Mouse (Mus musculus) ES-Bruce4 (cell line): Measurements from ENCODE around the gene Sox15. TPM values are rescaled to one million over a fixed set of nuclear protein-coding genes. Genes with fewer than 3 reads are reported as not detected.
"Not testable (repeated sequence)": the region's sequence is repeated elsewhere in the genome, so short reads cannot be mapped to it uniquely, and the experiment has no call there.

Experiments used
- H3K27ac ChIP-seq: 2 replicates; pipeline ENCODE4 v1.5.1; 2012; ENCODE audit warnings: low read length, inconsistent platforms; ENCODE audit not compliant: insufficient read depth
- H3K27me3 ChIP-seq: 2 replicates; pipeline ENCODE4 v1.6.1; 2012; ENCODE audit warnings: mild to moderate bottlenecking, low read length, inconsistent platforms; ENCODE audit not compliant: control insufficient read depth, poor library complexity, insufficient read depth, severe bottlenecking
- H3K36me3 ChIP-seq: 2 replicates; pipeline ENCODE4 v1.6.1; 2012; ENCODE audit warnings: inconsistent platforms, mild to moderate bottlenecking, low read length, moderate library complexity; ENCODE audit not compliant: control insufficient read depth, poor library complexity, insufficient read depth, severe bottlenecking
- H3K4me1 ChIP-seq: one replicate; pipeline ENCODE4 v1.8.1; 2011; ENCODE audit warnings: low read length; ENCODE audit not compliant: control insufficient read depth, insufficient read depth
- H3K4me3 ChIP-seq: 2 replicates; pipeline ENCODE4 v1.5.1; 2011; ENCODE audit warnings: low read depth, mild to moderate bottlenecking, low read length
- H3K9ac ChIP-seq: 2 replicates; pipeline ENCODE4 v1.6.1; 2012; ENCODE audit warnings: low read depth, mild to moderate bottlenecking, inconsistent platforms; ENCODE audit not compliant: poor library complexity, severe bottlenecking
- H3K9me3 ChIP-seq: replicated peaks from 2 replicates; pipeline ENCODE4 v1.6.1; 2012; ENCODE audit warnings: mild to moderate bottlenecking, low read length, inconsistent platforms; ENCODE audit not compliant: control insufficient read depth, poor library complexity, insufficient read depth, severe bottlenecking
- CTCF ChIP-seq: IDR thresholded peaks from one replicate; pipeline ENCODE4 v1.8.1; 2011; ENCODE audit warnings: low read depth, low read length
- EP300 ChIP-seq: IDR thresholded peaks from 2 replicates; pipeline ENCODE4 v1.6.1; 2011; ENCODE audit warnings: low read depth, low read length; ENCODE audit not compliant: insufficient read depth
- POLR2A ChIP-seq: IDR thresholded peaks from one replicate; pipeline ENCODE4 v1.8.1; 2011; ENCODE audit warnings: low read length; ENCODE audit not compliant: insufficient read depth
- polyA plus RNA-seq: library from polyadenylated mRNA; stranded (reverse); fragments of >200 nt; gene quantifications from 2 replicates; pipeline ENCODE4 v1.2.4, GENCODE M21; 2011; ENCODE audit warnings: low read depth; ENCODE audit not compliant: missing spikeins, insufficient read depth, insufficient read length

Sox15 gene
- polyA plus RNA-seq, 1 experiment = 45.2 TPM

- Histone ChIP-seq H3K36me3 (no peaks in the 10 kb centered on the region), H3K9me3 (no peaks in the 10 kb centered on the region), H3K27ac (no peak overlapping the region), H3K9ac (no peak overlapping the region), H3K4me3 (no peak overlapping the region), H3K4me1 (peaks cover 5% of the 10 kb centered on the region), H3K27me3 (no peaks in the 10 kb centered on the region)
- TF ChIP-seq POLR2A (no peak), CTCF (no peak), EP300 (no peak)
Measured at GRCm38 (mm10) chr11:69697396-69697795, 42.3 kb downstream of the Sox15 start.

- Histone ChIP-seq H3K36me3 (no peaks in the 10 kb centered on the region), H3K27me3 (no peaks in the 10 kb centered on the region), H3K27ac (no peak overlapping the region), H3K4me1 (peaks cover 6% of the 10 kb centered on the region), H3K9me3 (no peaks in the 10 kb centered on the region), H3K9ac (no peak overlapping the region), H3K4me3 (no peak overlapping the region)
- no peak for TF ChIP-seq POLR2A
- peak; percentile 33 for TF ChIP-seq CTCF
Measured at GRCm38 (mm10) chr11:69698574-69698973, 43.5 kb downstream of the Sox15 start.

- H3K4me1 ChIP-seq = peaks cover 6% of the 10 kb centered on the region
- peak overlapping the region; percentile 37 for H3K27ac ChIP-seq
- no peak overlapping the region for H3K4me3 ChIP-seq
- H3K27me3 ChIP-seq = no peaks in the 10 kb centered on the region
- no peaks in the 10 kb centered on the region for H3K36me3 ChIP-seq
- no peak overlapping the region for H3K9ac ChIP-seq
- no peaks in the 10 kb centered on the region for H3K9me3 ChIP-seq
- TF ChIP-seq CTCF (no peak), POLR2A (no peak)
Measured at GRCm38 (mm10) chr11:69699595-69699994, 44.5 kb downstream of the Sox15 start.

- Histone ChIP-seq H3K27ac (peak overlapping the region; percentile 97), H3K4me1 (peaks cover 12% of the 10 kb centered on the region)
- H3K4me3 ChIP-seq, H3K36me3 ChIP-seq, H3K9ac ChIP-seq, H3K9me3 ChIP-seq, H3K27me3 ChIP-seq: not testable (repeated sequence)
Measured at GRCm38 (mm10) chr11:69702886-69703285, 47.8 kb downstream of the Sox15 start.

GRCm38 (mm10) chr11:69703381-69703780 is 48.3 kb downstream of the Sox15 start:
- H3K9me3 ChIP-seq, H3K4me3 ChIP-seq, H3K9ac ChIP-seq, H3K27me3 ChIP-seq, H3K36me3 ChIP-seq: not testable (repeated sequence)
- Histone ChIP-seq H3K4me1 (peaks cover 12% of the 10 kb centered on the region), H3K27ac (peak overlapping the region; percentile 97)

GRCm38 (mm10) chr11:69703814-69704612 is 48.9 kb downstream of the Sox15 start:
- Histone ChIP-seq H3K4me1 (peaks cover 15% of the 10 kb centered on the region), H3K27ac (peak overlapping the region; percentile 97), H3K27me3 (no peaks in the 10 kb centered on the region), H3K4me3 (no peak overlapping the region), H3K9ac (peak overlapping the region; percentile 55), H3K36me3 (no peaks in the 10 kb centered on the region), H3K9me3 (no peaks in the 10 kb centered on the region)
- peak; percentile 96 for TF ChIP-seq EP300
- TF ChIP-seq POLR2A = no peak
